Mouse (Mus musculus): ENCODE results near the gene Ifne.

DNA sequence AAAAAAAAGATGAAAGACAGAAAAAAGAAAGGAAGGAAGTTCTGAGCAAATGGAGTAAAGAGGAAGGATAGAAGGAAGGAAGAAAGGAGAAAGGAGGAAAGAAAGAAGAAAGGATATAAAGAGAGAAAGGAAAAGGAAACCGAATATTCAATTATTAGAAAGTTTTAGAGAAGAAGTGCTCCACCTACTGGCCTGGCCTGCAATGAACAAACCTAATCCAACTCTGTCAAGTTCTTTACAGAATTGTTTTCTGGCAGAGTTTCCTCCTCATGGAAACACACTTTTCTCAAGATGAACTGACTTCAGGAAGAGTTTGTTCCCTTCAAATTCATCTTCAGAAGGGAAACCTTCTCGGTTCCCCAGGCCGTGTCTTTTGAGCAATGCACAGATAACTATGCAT is 41.2 kb downstream of the Ifne start:
- TF ChIP-seq EP300 (IDR thresholded peaks at IDR 0.05; ENCODE audit: low read length) (no peak), CTCF (conservative IDR thresholded peaks at IDR 0.05 in 1 of 2, IDR thresholded peaks at IDR 0.05 in 1 of 2; ENCODE audit: low read depth in 2 of 2, low read length in 2 of 2) (peak; percentile 53 to 74; a peak in 3 of 4 replicates), KAT2A (IDR thresholded peaks at IDR 0.05; ENCODE audit: insufficient replicate concordance, low read length) (no peak), ZKSCAN1 (IDR thresholded peaks at IDR 0.05; ENCODE audit: borderline replicate concordance, low read depth, low read length) (no peak), MAX (IDR thresholded peaks at IDR 0.05; ENCODE audit: low read length) (no peak), UBTF (IDR thresholded peaks at IDR 0.05; ENCODE audit: low read depth, low read length) (no peak), JUND (conservative IDR thresholded peaks at IDR 0.05; ENCODE audit: low read depth, low read length) (no peak), USF1 (IDR thresholded peaks at IDR 0.05; ENCODE audit: low read depth, low read length) (no peak), BHLHE40 (IDR thresholded peaks at IDR 0.05; ENCODE audit: low read depth, low read length) (no peak), TCF12 (IDR thresholded peaks at IDR 0.05; ENCODE audit: low read depth, low read length) (no peak), E2F4 (IDR thresholded peaks at IDR 0.05; ENCODE audit: insufficient replicate concordance, low read depth, low read length) (no peak), NELFE (IDR thresholded peaks at IDR 0.05; ENCODE audit: low read depth, low read length) (no peak), RCOR1 (conservative IDR thresholded peaks at IDR 0.05; ENCODE audit: low read depth, low read length) (no peak)
